Mouse (Mus musculus) layer of hippocampus, adult 9-10 months (tissue): Measurements from ENCODE around the gene Dpf1.

Experiments
- DNase-seq: peaks from one replicate; pipeline ENCODE4 v3.0.0; 2022; ENCODE audit warnings: low spot score

Gene Dpf1

DNA sequence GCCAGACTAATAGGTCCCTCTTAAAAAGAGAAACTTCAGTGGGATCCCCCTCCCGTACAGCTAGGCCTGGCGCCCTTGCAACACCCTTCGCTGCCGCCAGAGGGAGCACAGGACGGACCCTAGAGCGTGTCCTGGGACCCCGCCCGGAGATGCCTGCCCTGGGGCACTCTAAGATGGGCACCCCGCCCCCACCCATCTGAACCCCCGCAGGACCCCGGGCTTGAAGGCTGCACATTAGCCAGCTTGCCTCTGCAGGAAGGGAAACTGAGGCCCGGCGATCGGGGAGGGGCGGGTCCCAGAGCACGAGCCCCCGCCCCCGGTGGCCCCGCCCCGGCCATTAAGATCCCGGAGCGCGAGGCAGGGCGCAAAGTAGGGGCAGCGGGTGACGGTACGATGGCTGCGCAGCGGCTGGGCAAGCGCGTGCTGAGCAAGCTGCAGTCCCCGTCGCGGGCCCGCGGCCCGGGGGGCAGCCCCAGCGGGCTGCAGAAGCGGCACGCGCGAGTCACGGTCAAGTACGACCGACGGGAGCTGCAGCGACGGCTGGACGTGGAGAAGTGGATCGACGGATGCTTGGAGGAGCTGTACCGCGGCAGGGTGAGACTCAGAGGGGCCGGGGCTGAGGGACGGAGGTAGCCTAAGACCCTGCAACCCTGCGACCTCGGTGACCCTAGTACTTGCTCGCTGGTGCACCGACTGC, 14.7 kb upstream of the Dpf1 start, which contains the start of gene Ppp1r14a:
TSS of gene Ppp1r14a (plus strand) at position 367 of the 697 bp plus-strand sequence.
- DNase-seq = no peak

DNA sequence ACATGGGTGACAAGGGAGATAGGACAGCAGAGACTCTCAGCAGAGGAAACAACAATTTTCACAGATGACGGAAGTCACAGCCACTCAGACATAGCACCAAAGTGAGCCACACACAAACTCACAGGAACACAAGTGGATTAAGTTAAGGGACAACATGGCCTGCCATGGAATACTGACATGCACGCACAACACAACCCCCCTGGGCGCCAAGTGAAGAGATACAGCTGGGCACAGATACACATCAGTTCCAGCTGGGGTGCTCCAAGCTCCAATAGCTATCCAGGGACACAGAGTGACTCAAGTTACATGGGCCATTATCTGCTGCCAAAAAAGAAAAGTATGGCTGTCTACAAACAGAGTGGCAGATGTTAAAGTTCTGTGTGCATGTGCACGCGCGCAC, 13.9 kb upstream of the Dpf1 start:
- DNase-seq = no peak

DNA sequence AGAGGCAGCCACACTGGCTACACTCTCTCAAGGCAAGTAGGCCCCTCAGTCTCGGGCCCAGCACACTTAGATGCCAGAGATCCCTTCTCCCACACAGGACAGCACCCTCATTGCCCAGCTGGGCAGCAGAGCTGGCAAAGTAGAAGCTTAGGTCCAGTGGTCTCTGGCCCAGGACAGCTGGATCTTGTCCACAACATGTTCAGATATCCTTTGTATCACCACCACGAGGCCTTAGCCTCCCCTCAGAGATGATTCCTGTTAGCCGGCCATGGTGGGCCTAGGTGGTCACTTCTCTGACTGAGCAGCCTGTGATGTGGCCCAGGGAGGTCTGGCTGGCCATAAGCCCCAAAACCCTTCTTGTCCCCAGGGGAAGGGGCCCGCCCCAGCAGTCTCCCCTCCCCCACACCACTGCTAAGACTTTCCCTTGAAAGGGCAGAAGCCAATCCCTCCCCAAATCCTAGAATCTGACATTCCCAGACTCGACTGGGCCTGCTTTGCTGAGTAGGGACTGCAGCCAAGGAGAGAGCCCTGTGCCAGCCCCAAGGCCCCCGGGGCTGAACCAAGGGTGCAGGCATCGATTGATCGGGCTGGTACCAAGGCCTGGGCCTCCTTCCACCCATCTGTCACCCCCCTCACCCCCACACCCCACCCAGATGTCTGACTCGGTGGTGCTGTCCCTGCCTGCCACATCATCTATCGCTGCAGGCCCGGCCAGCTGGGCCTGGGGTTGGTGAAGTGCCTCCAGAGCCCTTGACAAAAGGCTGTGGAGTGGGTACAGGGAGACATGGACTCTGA, 12.9 kb upstream of the Dpf1 start:
- no peak for DNase-seq

DNA sequence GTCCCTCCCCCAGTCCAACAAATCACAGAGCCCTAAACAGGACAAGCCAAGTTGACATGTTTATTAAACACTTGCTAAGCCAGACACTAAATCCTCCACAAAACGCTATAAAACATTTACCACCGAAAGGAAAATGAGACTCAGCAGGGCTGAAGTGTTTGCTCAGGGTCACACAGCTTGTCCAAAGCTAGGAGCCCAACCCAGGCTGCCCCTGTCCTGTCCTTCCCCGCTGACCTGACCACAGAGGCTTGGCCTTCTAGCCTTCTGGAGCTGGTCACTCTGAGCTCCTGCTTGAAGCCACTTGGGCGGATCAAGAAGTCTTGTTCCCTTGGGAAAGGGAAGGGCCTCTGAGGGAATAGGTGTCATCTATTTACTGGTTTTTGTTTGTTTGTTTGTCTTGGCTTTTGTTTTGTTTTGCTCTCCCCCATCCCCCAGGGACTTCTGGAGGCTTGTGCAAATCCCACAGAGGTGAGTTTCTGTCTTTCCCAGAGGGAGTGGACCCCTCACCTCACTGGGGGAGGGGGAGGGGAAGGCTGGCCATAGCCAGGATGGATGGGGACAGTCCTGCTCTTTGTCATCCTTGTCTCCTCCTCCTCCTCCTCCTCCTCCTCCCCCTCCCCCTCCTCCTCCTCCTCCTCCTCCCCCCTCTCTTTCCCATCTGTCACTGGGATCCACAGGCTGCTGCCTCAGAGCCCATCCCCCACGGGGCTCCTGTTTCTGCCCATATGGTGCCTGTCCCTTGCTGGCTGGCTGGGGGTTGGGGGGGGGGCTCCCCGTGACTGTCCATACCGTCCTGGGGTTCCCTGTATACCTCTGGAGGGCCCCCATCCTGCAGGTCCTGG, 11.9 kb upstream of the Dpf1 start:
- no peak for DNase-seq

DNA sequence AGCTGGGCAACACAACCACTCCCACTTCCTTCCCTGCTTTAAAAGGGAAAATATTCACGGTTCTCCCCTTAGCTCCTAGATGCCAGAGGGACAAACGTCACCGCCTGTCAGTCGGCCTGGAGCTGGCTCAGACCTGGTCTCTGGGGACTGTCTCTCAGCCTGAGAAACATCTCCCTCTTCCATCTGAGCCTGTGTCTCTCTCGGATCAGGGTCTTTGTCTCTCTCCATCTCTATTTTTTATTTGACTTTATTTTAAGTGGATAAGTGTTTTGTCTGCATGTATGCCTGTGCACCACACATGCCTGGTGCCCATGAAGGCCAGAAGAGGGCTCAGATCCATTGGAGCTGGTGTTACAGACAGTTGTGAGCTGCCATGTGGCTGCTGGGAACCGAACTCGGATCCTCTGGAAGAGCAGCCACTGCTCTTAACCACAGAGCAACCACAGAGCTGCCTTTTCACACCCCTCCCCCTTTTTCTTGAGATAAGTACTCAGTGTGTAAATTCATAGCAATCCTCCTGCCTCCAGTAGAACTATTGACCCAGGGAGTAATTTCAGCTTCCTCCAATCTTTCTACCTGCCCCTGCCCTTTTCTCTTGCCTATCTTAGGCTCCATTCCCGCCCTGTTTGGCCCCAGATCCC, 11.2 kb upstream of the Dpf1 start:
- no peak for DNase-seq

DNA sequence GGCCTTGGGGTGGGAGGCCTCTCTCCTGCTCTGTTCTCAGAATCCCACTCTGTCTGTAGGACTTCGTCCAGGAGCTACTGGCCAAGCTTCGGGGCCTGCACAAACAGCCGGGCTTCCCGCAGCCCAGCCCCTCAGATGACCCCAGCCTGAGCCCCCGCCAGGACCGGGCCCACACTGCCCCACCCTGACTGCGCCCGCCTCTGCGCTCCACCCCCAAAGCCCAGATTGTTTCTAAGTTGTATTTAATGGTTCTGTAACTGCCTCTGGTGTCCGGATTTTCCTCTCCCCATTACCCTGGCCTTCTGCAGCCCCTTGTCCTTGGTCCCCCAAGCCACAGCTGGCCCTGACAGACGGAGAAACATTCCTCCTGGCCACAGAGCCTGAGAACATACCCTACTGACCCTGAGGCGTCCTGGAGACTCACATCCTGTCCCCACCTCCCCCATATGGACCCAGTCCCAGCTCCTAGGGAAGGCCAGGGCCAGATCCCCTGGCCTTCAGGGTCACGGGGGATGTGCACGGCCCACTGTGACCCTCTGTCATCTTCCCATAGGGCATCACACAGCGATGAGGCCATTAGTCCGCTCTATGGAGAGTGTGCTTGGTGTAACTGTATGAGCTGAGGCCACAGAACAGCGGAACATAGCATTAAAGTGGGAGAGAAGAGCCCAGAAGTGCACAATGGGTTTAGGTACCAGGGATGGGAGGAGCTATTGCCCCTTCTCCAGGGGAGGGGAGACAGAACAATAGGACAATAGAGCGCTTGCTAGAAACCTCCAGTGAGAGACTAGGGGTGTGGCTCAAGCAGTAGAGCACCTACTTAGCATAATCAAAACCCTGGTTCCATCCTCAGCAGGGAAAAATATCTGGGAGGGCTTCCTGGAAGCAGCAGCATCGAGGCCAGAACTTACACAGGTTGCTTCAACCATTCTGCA, 10.4 kb upstream of the Dpf1 start:
- no peak for DNase-seq

DNA sequence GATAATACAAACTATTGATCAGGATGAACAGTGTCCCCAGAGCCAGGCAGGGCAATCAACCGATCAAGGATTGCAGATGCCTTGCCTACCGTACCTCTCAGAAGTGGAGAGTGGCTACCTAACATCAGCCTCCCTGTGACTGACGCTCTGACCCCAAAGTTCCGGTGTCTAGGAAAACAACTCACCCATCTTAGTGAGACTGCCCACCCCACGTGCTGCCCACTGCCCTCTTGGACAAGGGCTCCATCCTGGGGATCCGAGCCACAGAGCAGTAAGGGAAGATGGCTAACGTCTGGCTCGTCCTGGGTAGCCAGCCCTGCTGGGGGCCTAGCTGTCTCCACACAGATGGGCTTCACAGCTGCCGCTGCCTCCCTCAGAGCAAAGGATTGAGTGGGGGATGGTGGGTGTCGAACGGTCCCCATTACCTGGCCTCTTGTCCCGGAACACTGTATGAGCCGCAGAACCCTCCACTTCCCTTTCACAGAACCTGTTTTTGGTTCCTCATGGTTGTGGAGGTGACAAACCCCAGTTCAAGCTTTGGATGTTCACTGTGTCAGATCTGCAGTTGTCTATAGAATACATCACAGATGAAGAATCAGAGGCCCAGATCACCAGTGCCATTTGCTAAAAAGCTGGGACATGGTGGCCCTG, 9.5 kb upstream of the Dpf1 start:
- DNase-seq = no peak

DNA sequence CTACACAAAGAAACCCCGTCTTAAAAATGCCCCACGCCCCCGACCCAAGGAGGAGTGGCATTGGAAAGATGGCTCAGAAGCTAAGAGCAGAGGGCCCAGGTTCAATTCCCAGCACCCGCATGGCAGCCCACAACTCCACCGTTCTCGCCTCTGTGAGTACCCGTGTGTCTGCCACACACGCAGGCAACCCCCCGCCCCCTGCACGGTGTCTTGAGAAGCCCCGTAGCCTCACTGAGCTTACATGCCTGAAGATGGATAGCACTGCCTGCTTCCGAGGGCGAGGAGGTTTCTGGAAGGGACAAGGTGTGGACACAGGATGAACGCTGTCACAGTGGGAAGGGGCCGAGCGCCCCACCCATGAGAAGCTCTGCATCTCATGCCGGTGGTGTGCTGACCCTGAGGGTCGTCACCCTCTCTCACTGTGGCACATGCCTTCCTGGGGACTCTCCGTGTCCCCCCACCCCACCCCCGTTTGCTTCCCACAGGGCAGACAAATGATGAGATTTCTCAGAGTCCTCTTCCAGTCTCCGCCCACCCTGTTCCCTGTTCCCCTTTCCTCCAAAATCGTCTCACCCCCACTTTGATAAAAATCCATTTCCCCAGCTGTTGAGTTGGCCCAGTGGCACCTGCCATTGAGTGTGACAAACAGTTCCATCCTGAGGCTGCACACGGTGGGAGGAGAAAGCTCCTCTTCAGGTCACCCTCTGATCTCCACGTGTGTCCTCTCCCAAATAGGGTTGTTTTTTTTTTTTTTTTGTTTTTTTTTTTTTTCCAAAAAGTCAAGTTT, 7.7 kb upstream of the Dpf1 start:
- DNase-seq = no peak

DNA sequence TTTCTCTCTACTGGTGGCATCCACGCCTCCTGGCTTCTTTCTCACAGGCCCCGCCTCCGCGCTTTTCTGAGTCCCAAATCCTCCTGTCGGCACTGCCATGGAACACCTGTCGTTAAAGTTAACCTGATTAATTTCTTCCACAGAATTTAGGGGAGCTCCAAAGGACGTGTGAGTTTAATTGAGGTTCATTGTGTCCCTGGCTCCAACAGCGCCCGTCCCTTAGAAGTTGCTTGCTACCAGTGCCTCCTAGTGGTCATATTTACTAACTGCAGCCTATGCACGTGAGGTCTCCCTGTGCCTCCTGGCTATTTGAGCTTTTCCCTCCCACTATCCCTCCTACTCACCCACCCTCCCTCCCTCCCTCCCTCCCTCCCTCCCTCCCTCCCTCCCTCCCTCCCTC, 6.8 kb upstream of the Dpf1 start:
- no peak for DNase-seq

DNA sequence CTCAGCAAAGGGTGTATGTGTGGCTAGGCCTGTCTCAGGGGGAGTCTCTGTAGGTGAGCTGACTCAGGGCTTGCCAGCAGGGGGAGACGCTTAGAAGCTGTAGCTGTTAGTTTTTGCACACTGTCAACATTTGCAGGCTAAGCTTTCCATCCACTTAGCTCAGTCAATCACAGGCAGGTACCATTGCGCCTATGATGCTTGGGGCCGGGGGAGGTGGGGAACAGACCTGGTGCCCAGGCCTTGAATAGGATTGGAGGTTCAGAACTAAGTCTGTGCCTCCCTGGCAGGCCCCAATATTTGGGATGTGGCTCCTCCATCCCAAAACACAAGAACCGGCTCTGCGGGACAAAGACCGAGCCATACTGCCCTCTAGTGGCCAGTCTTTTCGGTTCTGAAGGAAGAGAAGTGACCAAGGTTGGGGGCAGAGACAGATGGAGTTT, 2.6 kb upstream of the Dpf1 start:
- no peak for DNase-seq

DNA sequence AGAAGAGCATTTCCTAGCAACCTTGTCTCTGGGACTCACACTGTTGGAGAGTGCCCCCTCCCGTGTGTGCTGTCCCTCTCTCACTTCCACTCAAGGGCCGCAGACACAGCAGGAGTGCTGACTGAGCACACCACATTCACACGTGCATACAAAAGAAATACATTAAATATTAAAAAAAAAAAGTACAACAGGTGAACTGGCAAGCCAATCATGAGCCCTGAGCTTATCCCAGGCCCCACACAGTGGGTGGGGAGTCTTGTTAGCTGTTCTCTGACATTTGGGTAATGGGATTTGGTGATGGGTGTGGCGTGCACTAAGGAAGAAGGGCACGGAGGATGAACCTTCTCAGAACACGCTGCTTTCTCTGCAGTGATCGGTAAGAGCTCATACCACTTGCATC, 1.1 kb upstream of the Dpf1 start:
- no peak for DNase-seq

DNA sequence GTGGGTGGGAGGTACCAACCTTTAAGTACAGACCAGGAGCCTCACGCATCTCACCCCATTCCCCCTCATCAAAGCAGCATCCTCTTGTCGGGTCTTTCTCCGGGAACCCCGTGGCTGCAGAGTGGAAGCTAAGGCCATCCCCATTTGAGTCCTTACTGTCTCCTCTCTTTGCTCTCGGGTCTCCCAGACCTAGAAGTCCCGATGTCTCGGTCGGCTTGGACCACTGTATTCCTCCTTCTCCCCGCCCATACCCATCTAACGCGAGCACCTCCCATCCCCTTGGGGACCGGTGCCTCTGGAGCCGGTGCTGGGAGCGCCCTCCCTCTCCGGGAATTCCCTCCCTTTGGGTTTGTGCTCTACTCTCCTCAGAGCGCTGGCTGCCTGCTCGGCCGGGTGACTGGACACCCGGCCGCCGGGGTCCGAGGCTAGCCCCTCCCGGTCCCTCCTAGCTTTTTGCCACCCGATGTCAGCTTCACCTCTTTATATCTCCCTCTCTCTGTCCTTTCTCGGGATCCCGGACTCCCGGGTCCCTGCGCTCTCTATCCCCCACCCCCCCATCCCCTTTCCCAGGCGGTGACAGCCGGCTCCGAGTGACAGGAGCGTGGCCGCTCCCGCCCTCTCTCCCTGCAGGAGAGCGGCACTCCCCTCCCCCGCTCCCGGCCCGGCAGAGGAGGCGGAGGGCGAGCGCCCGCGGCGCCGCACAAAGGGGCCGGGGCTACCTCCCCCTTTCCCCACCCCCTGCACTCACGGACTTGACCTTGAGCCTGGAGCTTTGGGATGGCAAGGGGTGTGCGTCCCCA, 912 bp downstream of the Dpf1 start:
- DNase-seq = no peak

DNA sequence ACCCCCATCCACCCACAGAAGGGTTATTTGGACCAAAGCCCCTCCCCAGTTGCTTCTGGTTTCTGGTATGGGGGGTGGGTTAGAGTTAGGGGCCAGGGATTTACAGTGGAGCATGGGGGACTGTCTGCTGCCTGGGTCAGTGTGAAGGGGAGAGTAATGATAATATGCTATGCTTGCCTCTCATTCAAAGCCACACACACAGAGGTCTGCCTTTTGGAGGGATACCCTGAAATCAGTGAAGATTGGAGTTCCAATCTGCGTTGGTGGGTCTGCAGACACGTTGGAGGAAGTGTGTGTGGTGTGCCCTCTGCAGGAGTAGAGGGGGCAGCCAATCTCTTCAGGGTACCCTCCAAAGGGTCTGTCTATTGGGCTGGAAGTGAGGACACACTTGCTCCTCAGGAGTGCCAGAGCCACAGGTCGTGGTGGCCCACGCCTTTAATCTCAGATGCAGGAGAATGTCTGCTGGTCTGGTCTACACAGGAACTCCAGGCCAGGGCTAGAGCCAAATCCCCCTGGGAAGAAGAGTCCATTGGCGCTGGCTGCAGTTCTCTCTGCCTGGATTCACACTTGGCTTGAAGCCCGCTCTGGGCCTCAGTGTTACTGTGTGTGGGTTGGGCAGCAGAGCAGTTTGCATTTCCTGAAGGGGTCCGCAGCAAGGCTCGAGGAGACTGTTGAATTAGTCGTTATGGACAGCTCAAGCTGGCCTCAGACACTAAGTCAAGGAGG, 1.7 kb downstream of the Dpf1 start:
- no peak for DNase-seq

DNA sequence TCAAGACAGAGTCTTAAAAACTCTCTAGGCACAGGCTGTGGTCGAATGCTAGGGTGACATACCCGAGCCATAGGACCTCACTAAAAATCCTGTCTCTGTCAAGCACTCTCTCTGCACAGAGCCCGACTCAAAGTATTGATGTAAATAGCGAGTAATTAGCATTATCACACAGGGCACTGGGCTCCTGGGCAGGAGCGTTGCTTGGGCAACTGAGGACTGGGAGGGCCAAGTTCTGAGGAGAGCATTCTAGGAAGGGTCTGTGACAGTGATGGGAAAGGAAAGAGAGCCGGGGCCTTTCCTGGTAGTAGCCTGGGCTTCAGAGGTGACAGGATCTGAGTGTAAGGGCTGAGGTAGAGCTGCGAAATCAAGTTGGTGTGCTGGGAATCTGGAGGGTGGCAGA, 2.4 kb downstream of the Dpf1 start:
- no peak for DNase-seq

DNA sequence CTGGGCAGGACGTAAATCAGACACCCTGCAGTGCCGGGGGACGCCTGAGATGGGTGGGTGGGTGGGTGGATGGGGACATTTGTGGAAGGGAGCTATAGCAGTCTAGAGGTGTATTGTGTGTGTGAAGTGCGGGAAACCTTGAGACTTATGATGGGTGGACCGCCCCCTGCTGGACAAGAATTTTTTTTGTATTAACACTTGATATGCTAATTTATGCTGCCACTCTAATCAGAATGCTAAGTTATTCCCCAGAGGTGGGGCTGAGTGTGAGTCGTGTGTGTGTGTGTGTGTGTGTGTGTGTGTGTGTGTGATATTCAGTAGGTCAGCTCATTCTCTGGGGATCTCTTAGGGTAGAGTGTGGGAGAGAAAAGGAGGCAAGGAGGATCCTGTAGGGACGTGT, 2.9 kb downstream of the Dpf1 start:
- no peak for DNase-seq

DNA sequence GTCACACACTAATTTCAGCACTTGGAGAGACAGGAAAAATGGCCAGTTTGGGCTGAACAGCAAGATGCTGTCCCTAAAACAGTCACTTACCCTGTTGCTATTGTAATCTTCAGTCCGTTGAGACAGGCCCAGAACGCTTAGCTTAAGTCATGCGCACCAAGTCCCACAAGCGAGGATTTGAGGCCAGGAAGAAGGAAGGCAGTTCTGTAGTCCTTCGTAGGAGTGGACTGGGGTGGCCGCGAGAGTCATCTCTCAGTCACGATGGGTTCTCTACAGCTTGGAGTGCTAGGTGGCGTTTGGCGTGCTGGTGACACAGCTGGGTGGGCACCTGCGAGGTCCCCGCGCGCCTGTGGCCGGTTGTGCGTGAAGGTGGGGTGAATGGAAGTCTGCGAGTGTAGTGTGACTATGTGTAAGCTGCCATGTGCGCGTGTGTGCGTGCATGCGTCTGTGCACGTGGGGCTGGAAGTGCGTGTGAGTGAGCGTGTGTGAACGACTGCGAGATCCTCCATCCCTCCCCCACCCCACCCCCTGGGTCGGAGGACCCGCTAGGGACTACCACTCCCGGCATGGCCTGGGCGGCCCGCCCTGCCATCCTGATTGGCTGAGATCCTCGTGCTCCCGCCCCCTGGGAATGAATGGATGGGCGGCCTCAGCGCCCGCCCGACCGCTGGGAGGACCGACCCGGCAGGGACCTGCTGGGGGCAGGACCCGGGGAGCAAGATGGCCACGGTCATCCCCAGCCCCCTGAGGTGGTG, 3.8 kb downstream of the Dpf1 start:
- peak; percentile 79 for DNase-seq

DNA sequence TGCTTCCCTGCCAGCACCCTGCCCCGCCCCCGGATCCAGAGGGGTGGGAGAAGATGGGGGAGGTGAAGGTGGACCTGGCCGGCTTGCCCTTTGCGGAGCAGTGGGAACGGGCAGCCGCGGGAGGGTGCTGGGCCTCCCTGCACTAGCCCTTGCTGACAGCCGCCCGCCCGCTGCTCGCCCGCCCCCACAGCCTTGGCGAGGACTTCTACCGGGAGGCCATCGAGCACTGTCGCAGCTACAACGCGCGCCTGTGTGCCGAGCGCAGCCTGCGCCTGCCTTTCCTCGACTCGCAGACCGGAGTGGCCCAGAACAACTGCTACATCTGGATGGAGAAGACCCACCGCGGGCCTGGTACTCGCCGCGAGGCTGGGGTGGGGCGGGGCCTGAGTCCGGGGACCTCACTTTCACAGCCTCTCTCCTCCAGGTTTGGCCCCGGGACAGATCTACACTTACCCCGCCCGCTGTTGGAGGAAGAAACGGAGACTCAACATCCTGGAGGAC, 5.5 kb downstream of the Dpf1 start:
- no peak for DNase-seq
